Mouse (Mus musculus) kidney, adult 2 months (tissue): ENCODE measurements around the gene Sptlc3. TPM values are rescaled to one million over a fixed set of nuclear protein-coding genes. Genes with fewer than 3 reads are reported as not detected.

Experiments used
- DNase-seq: peaks from one replicate; pipeline ENCODE4 v3.0.0; 2021
- H3K27ac ChIP-seq: fragments of 200-500 bp; 2 replicates; pipeline ENCODE4 v1.5.1; 2012; ENCODE audit warnings: low read depth, low read length, control low read depth, inconsistent platforms; ENCODE audit not compliant: insufficient read depth
- H3K27me3 ChIP-seq: fragments of 200-500 bp; replicated peaks from 2 replicates; pipeline ENCODE4 v1.6.1; 2012; ENCODE audit warnings: mild to moderate bottlenecking, moderate library complexity, low read length, inconsistent platforms; ENCODE audit not compliant: control insufficient read depth, insufficient read depth
- H3K36me3 ChIP-seq: fragments of 200-500 bp; 2 replicates; pipeline ENCODE4 v1.6.1; 2012; ENCODE audit warnings: mild to moderate bottlenecking, moderate library complexity, low read length, inconsistent platforms; ENCODE audit not compliant: control insufficient read depth, insufficient read depth
- H3K4me1 ChIP-seq: fragments of 200-500 bp; 2 replicates; pipeline ENCODE4 v1.6.1; 2011; ENCODE audit warnings: low read length; ENCODE audit not compliant: control insufficient read depth, insufficient read depth
- H3K4me3 ChIP-seq: fragments of 200-500 bp; 2 replicates; pipeline ENCODE4 v1.5.1; 2011; ENCODE audit warnings: mild to moderate bottlenecking, low read depth, low read length, control low read depth; ENCODE audit not compliant: insufficient read depth
- CTCF ChIP-seq: fragments of 200-500 bp; conservative IDR thresholded peaks from 2 replicates; pipeline ENCODE4 v1.5.1; 2011; ENCODE audit warnings: low read depth, mild to moderate bottlenecking, control low read depth, low read length, moderate library complexity, mixed read lengths; ENCODE audit not compliant: insufficient read depth, insufficient read length
- POLR2A ChIP-seq: fragments of 200-500 bp; IDR thresholded peaks from one replicate; pipeline ENCODE4 v1.6.1; 2011; ENCODE audit warnings: low read depth, low read length, control low read depth
- WGBS: fragments of 180-500 bp; shearing (Covaris S2); methylation state at CpG from one replicate; pipeline ENCODE4 v1.1.7; 2018; 5-methylcytosine and 5-hydroxymethylcytosine counted together
- polyA plus RNA-seq: library from polyadenylated mRNA; depleted of rRNA; stranded (reverse); fragments of >200 nt; gene quantifications from 2 replicates; pipeline ENCODE4 v1.2.3, GENCODE M21; 2012

Gene Sptlc3
- polyA plus RNA-seq, 1 experiment: 1.4 TPM

- Histone ChIP-seq H3K27ac (no peak overlapping the region), H3K27me3 (no peaks in the 10 kb centered on the region), H3K4me1 (no peaks in the 10 kb centered on the region; the same call in 1 of the 2 replicates), H3K36me3 (no peaks in the 10 kb centered on the region), H3K4me3 (no peak overlapping the region)
- 37% methylated on average over 7 of the region's 7 CpGs for WGBS
- TF ChIP-seq POLR2A: no peak
- TF ChIP-seq CTCF: no peak
- no peak for DNase-seq
Measured at GRCm38 (mm10) chr2:139609231-139609630, 115.5 kb downstream of the Sptlc3 start.

GRCm38 (mm10) chr2:139609662-139610291, 116.1 kb downstream of the Sptlc3 start:
- TF ChIP-seq CTCF (no peak), POLR2A (no peak)
- WGBS: 49% methylated on average over 8 of the region's 8 CpGs
- H3K36me3 ChIP-seq: no peaks in the 10 kb centered on the region
- DNase-seq: no peak
- no peak overlapping the region for H3K4me3 ChIP-seq
- H3K27ac ChIP-seq: no peak overlapping the region
- no peaks in the 10 kb centered on the region; the same call in 1 of the 2 replicates for H3K4me1 ChIP-seq
- H3K27me3 ChIP-seq: no peaks in the 10 kb centered on the region

- DNase-seq: no peak
- no peaks in the 10 kb centered on the region for H3K36me3 ChIP-seq
- no peak overlapping the region for H3K27ac ChIP-seq
- H3K4me1 ChIP-seq: no peaks in the 10 kb centered on the region; the same call in 1 of the 2 replicates
- TF ChIP-seq CTCF (no peak), POLR2A (no peak)
- 38% methylated on average over 10 of the region's 10 CpGs for WGBS
- H3K4me3 ChIP-seq: no peak overlapping the region
- no peaks in the 10 kb centered on the region for H3K27me3 ChIP-seq
Measured at GRCm38 (mm10) chr2:139612410-139613107, 118.8 kb downstream of the Sptlc3 start.

GRCm38 (mm10) chr2:139626496-139626895, 132.8 kb downstream of the Sptlc3 start:
- no peak for DNase-seq
- Histone ChIP-seq H3K36me3 (no peaks in the 10 kb centered on the region), H3K27ac (no peak overlapping the region), H3K4me1 (no peaks in the 10 kb centered on the region), H3K27me3 (no peaks in the 10 kb centered on the region), H3K4me3 (no peak overlapping the region)
- TF ChIP-seq CTCF (no peak), POLR2A (no peak)
- WGBS: 79% methylated on average over 1 of the region's 1 CpGs

GRCm38 (mm10) chr2:139628731-139629130, 135.0 kb downstream of the Sptlc3 start:
- DNase-seq: no peak
- Histone ChIP-seq H3K36me3 (no peaks in the 10 kb centered on the region), H3K4me1 (no peaks in the 10 kb centered on the region), H3K27me3 (no peaks in the 10 kb centered on the region), H3K4me3 (no peak overlapping the region), H3K27ac (no peak overlapping the region)
- 47% methylated on average over 4 of the region's 4 CpGs for WGBS
- no peak for TF ChIP-seq CTCF
- TF ChIP-seq POLR2A: no peak

GRCm38 (mm10) chr2:139629653-139630052, 135.9 kb downstream of the Sptlc3 start:
- Histone ChIP-seq H3K36me3 (no peaks in the 10 kb centered on the region), H3K27me3 (no peaks in the 10 kb centered on the region), H3K4me1 (no peaks in the 10 kb centered on the region), H3K27ac (no peak overlapping the region), H3K4me3 (no peak overlapping the region)
- 67% methylated on average over 3 of the region's 3 CpGs for WGBS
- TF ChIP-seq CTCF (no peak), POLR2A (no peak)
- DNase-seq: no peak

- no peaks in the 10 kb centered on the region for H3K36me3 ChIP-seq
- no peak overlapping the region for H3K27ac ChIP-seq
- TF ChIP-seq POLR2A: no peak
- TF ChIP-seq CTCF: no peak
- no peak overlapping the region for H3K4me3 ChIP-seq
- DNase-seq: no peak
- WGBS: 40% methylated on average over 4 of the region's 4 CpGs
- no peaks in the 10 kb centered on the region for H3K4me1 ChIP-seq
- no peaks in the 10 kb centered on the region for H3K27me3 ChIP-seq
Measured at GRCm38 (mm10) chr2:139634506-139634905, 140.8 kb downstream of the Sptlc3 start.
